Mouse (Mus musculus) effector memory CD4-positive, alpha-beta T cell, adult 7 months (primary cell): Measurements from ENCODE around the gene Scp2. TPM values are rescaled to one million over a fixed set of nuclear protein-coding genes. Genes with fewer than 3 reads are reported as not detected.

ENCODE experiments used
- polyA plus RNA-seq: library from polyadenylated mRNA; unstranded; fragments of 100-300 nt; shearing (Covaris generic); gene quantifications from one replicate; pipeline ENCODE4 v1.2.1, GENCODE M21; 2017

Scp2 gene
- 278 TPM for polyA plus RNA-seq

GRCm38 (mm10) chr4:108144880-108145279 is at the start of gene Scp2:
Gene Scp2 (minus strand): TSS chr4:108144998.

GRCm38 (mm10) chr4:108165152-108165895 is 20.5 kb upstream of the Scp2 start, which contains the start of gene Echdc2:
Gene Echdc2 (plus strand): TSS chr4:108165437.

DNA sequence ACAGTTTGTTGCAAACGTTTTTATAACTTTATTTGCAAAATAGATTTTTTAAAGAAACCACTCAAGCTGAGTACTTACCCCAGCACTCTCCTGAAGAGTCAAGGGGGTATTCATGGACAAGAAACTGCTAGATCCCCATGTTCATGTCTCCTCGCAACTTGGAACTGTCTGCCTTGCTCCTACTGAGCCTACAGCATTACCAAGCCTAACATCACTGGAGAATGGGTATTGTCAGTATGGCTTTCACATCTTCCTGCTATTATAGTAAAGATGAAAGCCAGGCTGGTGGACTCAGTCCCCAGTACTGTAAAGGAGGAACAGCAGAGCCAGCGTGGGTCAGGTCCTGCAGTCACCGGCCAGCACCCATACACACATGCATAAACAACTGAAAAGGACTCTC is 48.5 kb downstream of the Scp2 start, which contains the start of gene Podn:
Gene Podn, minus strand, starts transcription at position 101 of the 400 bp plus-strand sequence.

Other genes with a start within 250 kb of the Scp2 start
- 6.2 TPM for gene Cpt2, start 221.4 kb downstream of the Scp2 start, polyA plus RNA-seq
- not detected for gene Slc1a7, start 176.7 kb downstream of the Scp2 start, polyA plus RNA-seq
- 0.40 TPM for gene Podn, start 48.6 kb downstream of the Scp2 start, polyA plus RNA-seq
- 4.4 TPM for gene Echdc2, start 20.4 kb upstream of the Scp2 start, polyA plus RNA-seq
- gene Zyg11a, start 73.0 kb upstream of the Scp2 start, polyA plus RNA-seq: not detected
- 23.4 TPM for gene Zyg11b, start 156.1 kb upstream of the Scp2 start, polyA plus RNA-seq
- 24.7 TPM for gene Coa7, start 183.1 kb upstream of the Scp2 start, polyA plus RNA-seq
- gene Shisal2a, start 238.4 kb upstream of the Scp2 start, polyA plus RNA-seq: not detected